Mouse (Mus musculus): ENCODE measurements around the gene S100a1. TPM values are rescaled to one million over a fixed set of nuclear protein-coding genes. Genes with fewer than 3 reads are reported as not detected.

The S100a1 gene
- total and polyA plus RNA-seq, 2 experiments from 2014 or later: 16.4 to 54.2 TPM

GRCm38 (mm10) chr3:90527291-90527873, 13.2 kb upstream of the S100a1 start:
- no peak for TF ChIP-seq CTCF (IDR thresholded peaks at IDR 0.05)
- ATAC-seq (ENCODE audit: low FRiP score): no peak
- Histone ChIP-seq H3K4me1 (ENCODE audit: insufficient read depth, low read length) (no peaks in the 10 kb centered on the region), H3K36me3 (ENCODE audit: insufficient read depth, low read length) (no peaks in the 10 kb centered on the region), H3K27me3 (ENCODE audit: insufficient read depth, low read length) (no peaks in the 10 kb centered on the region), H3K9me3 (ENCODE audit: low read length) (no peaks in the 10 kb centered on the region), H3K27ac (ENCODE audit: low read depth, low read length) (no peak overlapping the region), H3K9ac (replicated peaks; ENCODE audit: low read length, poor library complexity, severe bottlenecking) (no peak overlapping the region), H3K4me3 (ENCODE audit: low read depth, low read length) (no peak overlapping the region), H3K4me2 (ENCODE audit: low read depth, low read length, poor library complexity, severe bottlenecking) (no peak overlapping the region)
- WGBS: 86% methylated on average over 7 of the region's 7 CpGs
- no peak for DNase-seq (ENCODE audit: low spot score)

- TF ChIP-seq CTCF (IDR thresholded peaks at IDR 0.05): no peak
Measured at GRCm38 (mm10) chr3:90526580-90526979, 12.4 kb upstream of the S100a1 start, which contains the start of gene S100a14. Gene S100a14, plus strand, starts transcription at chr3:90526856.

GRCm38 (mm10) chr3:90526076-90526475, 11.9 kb upstream of the S100a1 start:
- whole genome bisulfite sequencing: 74% methylated on average over 2 of the region's 2 CpGs
- no peak for DNase-seq (ENCODE audit: low spot score)

More at GRCm38 (mm10) chr3:90526580-90526979, 12.4 kb upstream of the S100a1 start, which contains the start of gene S100a14:
- Histone ChIP-seq H3K9ac (replicated peaks; ENCODE audit: low read length, poor library complexity, severe bottlenecking) (no peak within 1 kb of the TSS), H3K27ac (ENCODE audit: low read depth, low read length) (no peak within 1 kb of the TSS), H3K4me3 (ENCODE audit: low read depth, low read length) (no peak within 1 kb of the TSS), H3K4me2 (ENCODE audit: low read depth, low read length, poor library complexity, severe bottlenecking) (no peak within 1 kb of the TSS), H3K4me1 (ENCODE audit: insufficient read depth, low read length) (no peaks in the 10 kb centered on the region), H3K36me3 (ENCODE audit: insufficient read depth, low read length) (no peaks in the 10 kb centered on the region), H3K27me3 (ENCODE audit: insufficient read depth, low read length) (no peaks in the 10 kb centered on the region), H3K9me3 (ENCODE audit: low read length) (no peaks in the 10 kb centered on the region)
- DNase-seq (ENCODE audit: low spot score): no peak
- ATAC-seq (ENCODE audit: low FRiP score): peak; percentile 52; the same call in 1 of the 2 replicates
- 81% methylated on average over 5 of the region's 5 CpGs for WGBS

GRCm38 (mm10) chr3:90525421-90525820, 11.2 kb upstream of the S100a1 start:
- 75% methylated on average over 4 of the region's 4 CpGs for WGBS
- H3K27me3 ChIP-seq (ENCODE audit: insufficient read depth, low read length): no peaks in the 10 kb centered on the region
- H3K9ac ChIP-seq (replicated peaks; ENCODE audit: low read length, poor library complexity, severe bottlenecking): no peak overlapping the region
- no peaks in the 10 kb centered on the region for H3K9me3 ChIP-seq (ENCODE audit: low read length)
- no peaks in the 10 kb centered on the region for H3K36me3 ChIP-seq (ENCODE audit: insufficient read depth, low read length)
- peak; percentile 82 for DNase-seq (ENCODE audit: low spot score)
- ATAC-seq (ENCODE audit: low FRiP score): no peak
- no peak overlapping the region for H3K27ac ChIP-seq (ENCODE audit: low read depth, low read length)
- H3K4me2 ChIP-seq (ENCODE audit: low read depth, low read length, poor library complexity, severe bottlenecking): no peak overlapping the region
- peak; percentile 75 for TF ChIP-seq CTCF (IDR thresholded peaks at IDR 0.05)
- H3K4me3 ChIP-seq (ENCODE audit: low read depth, low read length): no peak overlapping the region
- no peaks in the 10 kb centered on the region for H3K4me1 ChIP-seq (ENCODE audit: insufficient read depth, low read length)

More at GRCm38 (mm10) chr3:90526076-90526475, 11.9 kb upstream of the S100a1 start:
- H3K9me3 ChIP-seq (ENCODE audit: low read length): no peaks in the 10 kb centered on the region
- H3K27ac ChIP-seq (ENCODE audit: low read depth, low read length): no peak overlapping the region
- H3K27me3 ChIP-seq (ENCODE audit: insufficient read depth, low read length): no peaks in the 10 kb centered on the region
- no peaks in the 10 kb centered on the region for H3K36me3 ChIP-seq (ENCODE audit: insufficient read depth, low read length)
- H3K4me1 ChIP-seq (ENCODE audit: insufficient read depth, low read length): no peaks in the 10 kb centered on the region
- no peak for ATAC-seq (ENCODE audit: low FRiP score)
- no peak overlapping the region for H3K4me3 ChIP-seq (ENCODE audit: low read depth, low read length)
- H3K9ac ChIP-seq (replicated peaks; ENCODE audit: low read length, poor library complexity, severe bottlenecking): no peak overlapping the region
- TF ChIP-seq CTCF (IDR thresholded peaks at IDR 0.05): no peak
- no peak overlapping the region for H3K4me2 ChIP-seq (ENCODE audit: low read depth, low read length, poor library complexity, severe bottlenecking)

GRCm38 (mm10) chr3:90517711-90518110, 3.5 kb upstream of the S100a1 start:
- Histone ChIP-seq H3K9me3 (ENCODE audit: low read length) (no peaks in the 10 kb centered on the region), H3K4me1 (ENCODE audit: insufficient read depth, low read length) (peaks cover 5% of the 10 kb centered on the region; the same call in 1 of the 2 replicates), H3K27ac (ENCODE audit: low read depth, low read length) (no peak overlapping the region), H3K27me3 (ENCODE audit: insufficient read depth, low read length) (peaks cover 29% of the 10 kb centered on the region), H3K36me3 (ENCODE audit: insufficient read depth, low read length) (no peaks in the 10 kb centered on the region), H3K4me3 (ENCODE audit: low read depth, low read length) (no peak overlapping the region), H3K4me2 (ENCODE audit: low read depth, low read length, poor library complexity, severe bottlenecking) (no peak overlapping the region), H3K9ac (replicated peaks; ENCODE audit: low read length, poor library complexity, severe bottlenecking) (no peak overlapping the region)
- WGBS: 93% methylated on average over 4 of the region's 4 CpGs
- TF ChIP-seq CTCF (IDR thresholded peaks at IDR 0.05): no peak
- DNase-seq (ENCODE audit: low spot score): no peak
- no peak for ATAC-seq (ENCODE audit: low FRiP score)

GRCm38 (mm10) chr3:90515789-90516188, 1.6 kb upstream of the S100a1 start:
- H3K9ac ChIP-seq (replicated peaks; ENCODE audit: low read length, poor library complexity, severe bottlenecking): no peak overlapping the region
- peaks cover 5% of the 10 kb centered on the region; the same call in 1 of the 2 replicates for H3K4me1 ChIP-seq (ENCODE audit: insufficient read depth, low read length)
- no peak for ATAC-seq (ENCODE audit: low FRiP score)
- WGBS: 91% methylated on average over 4 of the region's 4 CpGs
- no peak for TF ChIP-seq CTCF (IDR thresholded peaks at IDR 0.05)
- H3K4me2 ChIP-seq (ENCODE audit: low read depth, low read length, poor library complexity, severe bottlenecking): no peak overlapping the region
- no peaks in the 10 kb centered on the region for H3K36me3 ChIP-seq (ENCODE audit: insufficient read depth, low read length)
- no peak for DNase-seq (ENCODE audit: low spot score)
- no peak overlapping the region for H3K27ac ChIP-seq (ENCODE audit: low read depth, low read length)
- no peaks in the 10 kb centered on the region for H3K9me3 ChIP-seq (ENCODE audit: low read length)
- H3K4me3 ChIP-seq (ENCODE audit: low read depth, low read length): no peak overlapping the region
- H3K27me3 ChIP-seq (ENCODE audit: insufficient read depth, low read length): peaks cover 29% of the 10 kb centered on the region

Data from midbrain, postnatal 0 days (tissue).